Mouse (Mus musculus) heart, adult 2 months (tissue): ENCODE data around the gene Sorbs1.

ENCODE experiments used
- CTCF ChIP-seq: fragments of 200-600 bp; IDR thresholded peaks from 2 replicates; pipeline ENCODE4 v1.8.1; 2022; ENCODE audit warnings: antibody characterized with exemption, mild to moderate bottlenecking, moderate library complexity
- POLR2A ChIP-seq: fragments of 200-500 bp; IDR thresholded peaks from 2 replicates; pipeline ENCODE4 v1.6.1; 2011; ENCODE audit warnings: mild to moderate bottlenecking, low read depth, low read length, control low read depth; ENCODE audit not compliant: insufficient read depth

GRCm38 (mm10) chr19:40305456-40305855 lies 208.1 kb downstream of the Sorbs1 start:
- TF ChIP-seq CTCF, result no peak
- no peak for TF ChIP-seq POLR2A
